Mouse (Mus musculus): Measurements from ENCODE around the gene Cdc45. TPM values are rescaled to one million over a fixed set of nuclear protein-coding genes. Genes with fewer than 3 reads are reported as not detected.

Gene Cdc45
- polyA plus RNA-seq, 1 experiment from 2014 or later: 8.9 TPM

DNA sequence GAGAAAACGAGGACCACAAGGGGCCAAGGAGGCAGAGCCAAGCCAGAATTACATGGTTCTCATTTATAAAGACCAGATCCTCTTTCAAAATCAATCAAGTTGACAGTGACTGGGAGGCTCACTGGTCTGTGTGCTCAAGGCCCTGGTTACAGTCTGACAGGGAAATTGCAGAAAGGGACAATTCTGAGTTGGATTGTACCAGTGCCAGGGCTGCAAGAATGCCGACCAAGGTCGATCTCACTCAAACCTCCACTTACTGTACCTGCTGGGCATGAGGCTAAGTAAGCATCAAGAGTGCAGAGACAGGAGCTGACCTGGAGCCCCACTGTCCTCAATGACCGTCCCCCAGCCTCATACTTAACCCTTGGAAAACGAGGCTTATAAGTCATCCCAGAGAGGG, 13.6 kb downstream of the Cdc45 start:
- no peaks in the 10 kb centered on the region for H3K4me1 ChIP-seq (replicated peaks; ENCODE audit: control insufficient read depth, insufficient read depth, low read length)
- no peaks in the 10 kb centered on the region for H3K27me3 ChIP-seq (replicated peaks; ENCODE audit: control insufficient read depth, insufficient read depth, low read length)
- TF ChIP-seq CTCF (IDR thresholded peaks at IDR 0.05; ENCODE audit: low read depth): no peak
- H3K4me3 ChIP-seq (ENCODE audit: low read depth, low read length): no peak overlapping the region
- no peak overlapping the region for H3K27ac ChIP-seq (ENCODE audit: low read depth, low read length)
- no peak overlapping the region for H3K4me2 ChIP-seq (replicated peaks; ENCODE audit: low read depth)
- WGBS: 90% methylated on average over 5 of the region's 5 CpGs
- no peaks in the 10 kb centered on the region for H3K9me3 ChIP-seq (ENCODE audit: control insufficient read depth)
- ATAC-seq: no peak
- peaks cover 24% of the 10 kb centered on the region for H3K36me3 ChIP-seq (ENCODE audit: control insufficient read depth, insufficient read depth)
- H3K9ac ChIP-seq (ENCODE audit: low read depth, low read length): no peak overlapping the region

DNA sequence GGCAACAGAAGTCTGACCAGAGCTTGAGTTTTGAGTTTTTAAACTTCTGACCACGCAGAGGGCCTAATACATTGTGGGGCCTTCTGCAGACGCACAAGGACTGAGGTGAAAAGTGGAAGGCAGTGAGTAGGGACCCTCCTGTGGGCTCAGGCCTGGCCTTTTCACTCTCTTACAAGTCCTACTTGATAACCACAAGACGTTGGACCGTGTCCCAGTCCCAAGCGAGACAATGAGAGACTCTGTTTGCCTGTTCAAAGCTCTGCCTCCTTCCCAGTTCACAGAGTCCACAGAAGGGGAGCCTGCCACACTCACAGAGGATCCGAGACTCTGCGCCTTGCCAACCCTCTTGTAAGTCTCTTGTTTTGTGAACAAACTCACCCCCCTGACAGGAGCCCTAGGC, 15.1 kb downstream of the Cdc45 start:
- Histone ChIP-seq H3K4me3 (ENCODE audit: low read depth, low read length) (no peak overlapping the region), H3K9me3 (ENCODE audit: control insufficient read depth) (no peaks in the 10 kb centered on the region), H3K27me3 (replicated peaks; ENCODE audit: control insufficient read depth, insufficient read depth, low read length) (no peaks in the 10 kb centered on the region), H3K27ac (ENCODE audit: low read depth, low read length) (no peak overlapping the region), H3K9ac (ENCODE audit: low read depth, low read length) (no peak overlapping the region), H3K4me2 (replicated peaks; ENCODE audit: low read depth) (no peak overlapping the region), H3K36me3 (ENCODE audit: control insufficient read depth, insufficient read depth) (peaks cover 28% of the 10 kb centered on the region), H3K4me1 (replicated peaks; ENCODE audit: control insufficient read depth, insufficient read depth, low read length) (no peaks in the 10 kb centered on the region)
- no peak for TF ChIP-seq CTCF (IDR thresholded peaks at IDR 0.05; ENCODE audit: low read depth)
- WGBS: 86% methylated on average over 7 of the region's 7 CpGs
- ATAC-seq: no peak

DNA sequence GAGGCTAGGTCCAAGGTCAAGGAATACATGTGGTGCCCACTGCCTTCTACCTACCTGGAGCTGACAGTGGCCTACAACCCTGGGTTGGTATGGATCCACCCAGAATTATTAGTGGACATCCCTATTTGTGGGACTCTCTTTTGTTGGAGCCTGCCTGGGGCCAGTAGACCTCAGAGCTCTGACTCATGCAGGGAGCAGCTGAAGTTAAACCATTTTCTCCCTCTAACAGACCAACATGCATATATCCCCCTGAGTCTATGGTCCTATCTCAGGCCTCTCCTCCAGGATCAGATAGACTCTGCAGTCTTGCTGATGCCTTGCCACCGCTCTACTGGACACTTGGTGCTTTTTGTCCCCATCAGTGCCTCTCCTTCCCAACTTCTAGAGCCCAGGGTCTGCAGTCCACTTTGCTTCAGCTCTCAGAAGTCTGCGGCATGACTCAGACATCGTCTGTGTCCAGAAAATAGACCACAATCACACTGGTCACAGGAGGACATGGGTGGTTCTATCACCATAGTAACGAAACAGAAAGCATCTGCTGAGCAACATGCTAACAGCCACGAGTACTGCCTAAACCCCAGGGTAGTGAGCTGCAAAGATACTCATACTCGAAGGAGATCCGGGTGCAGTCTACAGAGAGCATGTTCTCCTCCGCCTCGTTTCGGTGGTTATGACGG, 16.4 kb downstream of the Cdc45 start:
- ATAC-seq: no peak
- no peak for TF ChIP-seq CTCF (IDR thresholded peaks at IDR 0.05; ENCODE audit: low read depth)
- no peak overlapping the region for H3K4me3 ChIP-seq (ENCODE audit: low read depth, low read length)
- peaks cover 23% of the 10 kb centered on the region; the same call in 1 of the 2 replicates for H3K36me3 ChIP-seq (ENCODE audit: control insufficient read depth, insufficient read depth)
- H3K27ac ChIP-seq (ENCODE audit: low read depth, low read length): no peak overlapping the region
- no peaks in the 10 kb centered on the region for H3K27me3 ChIP-seq (replicated peaks; ENCODE audit: control insufficient read depth, insufficient read depth, low read length)
- no peak overlapping the region for H3K9ac ChIP-seq (ENCODE audit: low read depth, low read length)
- 89% methylated on average over 11 of the region's 11 CpGs for WGBS
- no peaks in the 10 kb centered on the region for H3K9me3 ChIP-seq (ENCODE audit: control insufficient read depth)
- no peaks in the 10 kb centered on the region for H3K4me1 ChIP-seq (replicated peaks; ENCODE audit: control insufficient read depth, insufficient read depth, low read length)
- no peak overlapping the region for H3K4me2 ChIP-seq (replicated peaks; ENCODE audit: low read depth)

DNA sequence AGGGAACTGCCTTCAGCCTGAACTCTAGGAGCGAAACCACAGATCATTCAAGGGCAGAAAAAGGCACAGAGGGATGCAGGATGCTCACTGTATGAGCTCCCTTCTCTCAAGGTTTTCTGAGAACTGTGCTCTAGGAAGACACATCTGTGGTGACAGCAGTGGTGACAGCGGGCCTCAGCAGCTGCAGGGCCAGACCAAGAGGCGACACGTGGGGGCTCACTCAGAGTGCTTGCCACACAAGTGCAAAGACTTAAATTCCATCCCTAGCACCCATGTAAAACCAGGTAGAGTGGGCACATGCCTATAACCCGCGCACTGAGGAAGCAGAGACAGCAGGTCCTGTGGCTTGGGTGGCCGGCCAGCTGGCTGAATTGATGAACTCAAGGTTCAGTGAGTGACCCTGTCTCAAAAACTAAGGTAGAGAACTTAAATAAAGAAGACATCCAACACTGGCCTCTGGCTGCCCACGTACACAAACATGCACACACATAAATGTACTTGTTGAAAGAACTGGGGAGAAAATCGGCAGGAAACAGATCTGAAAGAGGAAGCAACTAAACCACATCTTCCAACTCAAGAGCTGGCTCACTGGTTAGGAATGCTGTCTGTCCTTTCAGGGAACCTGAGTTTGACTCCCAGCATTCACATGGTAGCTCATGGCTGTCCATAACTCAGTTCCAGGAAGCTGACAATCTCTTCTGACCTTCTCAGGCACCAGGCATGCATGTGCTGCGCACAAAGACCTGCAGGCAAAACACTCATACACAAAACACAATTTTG, 23.0 kb downstream of the Cdc45 start:
- TF ChIP-seq CTCF (IDR thresholded peaks at IDR 0.05; ENCODE audit: low read depth): no peak
- H3K4me2 ChIP-seq (replicated peaks; ENCODE audit: low read depth): no peak overlapping the region
- 89% methylated on average over 10 of the region's 10 CpGs for WGBS
- H3K9me3 ChIP-seq (ENCODE audit: control insufficient read depth): no peaks in the 10 kb centered on the region
- H3K9ac ChIP-seq (ENCODE audit: low read depth, low read length): no peak overlapping the region
- no peak for ATAC-seq
- H3K27me3 ChIP-seq (replicated peaks; ENCODE audit: control insufficient read depth, insufficient read depth, low read length): no peaks in the 10 kb centered on the region
- no peak overlapping the region for H3K27ac ChIP-seq (ENCODE audit: low read depth, low read length)
- no peaks in the 10 kb centered on the region for H3K4me1 ChIP-seq (replicated peaks; ENCODE audit: control insufficient read depth, insufficient read depth, low read length)
- no peak overlapping the region for H3K4me3 ChIP-seq (ENCODE audit: low read depth, low read length)
- peaks cover 22% of the 10 kb centered on the region for H3K36me3 ChIP-seq (ENCODE audit: control insufficient read depth, insufficient read depth)

DNA sequence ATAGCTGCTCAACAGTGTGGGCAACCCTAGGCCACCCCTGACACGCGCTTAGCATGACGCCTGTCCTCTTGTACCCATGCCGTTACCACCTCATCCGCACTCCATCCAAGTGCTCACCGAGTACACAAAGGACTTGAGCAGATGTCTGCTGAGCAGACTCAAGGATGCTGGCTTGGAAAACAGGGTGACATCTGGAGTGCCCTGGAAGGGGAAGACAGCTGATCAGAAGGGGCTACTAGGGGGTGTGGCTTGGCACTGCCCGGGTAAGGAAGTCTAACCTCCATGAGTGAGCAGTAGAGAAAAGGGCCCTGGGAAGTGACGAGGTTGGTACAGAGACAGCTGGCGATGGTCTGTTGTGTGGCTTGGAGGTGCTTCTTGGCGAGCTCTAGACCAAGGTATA, 25.1 kb downstream of the Cdc45 start:
- Histone ChIP-seq H3K4me3 (ENCODE audit: low read depth, low read length) (no peak overlapping the region), H3K27me3 (replicated peaks; ENCODE audit: control insufficient read depth, insufficient read depth, low read length) (no peaks in the 10 kb centered on the region), H3K9ac (ENCODE audit: low read depth, low read length) (no peak overlapping the region), H3K4me1 (replicated peaks; ENCODE audit: control insufficient read depth, insufficient read depth, low read length) (no peaks in the 10 kb centered on the region), H3K9me3 (ENCODE audit: control insufficient read depth) (no peaks in the 10 kb centered on the region), H3K4me2 (replicated peaks; ENCODE audit: low read depth) (no peak overlapping the region), H3K27ac (ENCODE audit: low read depth, low read length) (no peak overlapping the region), H3K36me3 (ENCODE audit: control insufficient read depth, insufficient read depth) (peaks cover 17% of the 10 kb centered on the region; the same call in 1 of the 2 replicates)
- WGBS: 96% methylated on average over 10 of the region's 10 CpGs
- ATAC-seq: no peak
- TF ChIP-seq CTCF (IDR thresholded peaks at IDR 0.05; ENCODE audit: low read depth): no peak

DNA sequence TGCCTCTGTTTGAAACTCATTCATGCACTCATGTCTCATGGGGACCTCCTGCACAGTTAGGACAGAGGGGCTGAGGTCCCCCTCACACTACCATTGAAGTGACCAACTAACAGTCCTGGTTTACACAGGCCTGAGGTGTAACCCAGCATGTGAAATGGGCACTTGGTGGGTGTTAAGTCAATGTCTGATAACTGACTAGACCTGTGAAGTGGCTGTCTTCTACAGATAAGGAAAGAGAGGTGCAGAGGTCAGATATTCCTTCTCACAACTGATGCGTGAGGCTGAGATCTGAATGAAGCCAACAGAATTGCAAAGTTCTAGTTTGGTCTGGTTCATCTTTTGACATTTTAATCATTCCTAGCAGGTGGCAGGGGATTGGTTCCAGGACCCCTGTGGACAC, 26.3 kb downstream of the Cdc45 start:
- H3K4me3 ChIP-seq (ENCODE audit: low read depth, low read length): no peak overlapping the region
- no peak overlapping the region for H3K4me2 ChIP-seq (replicated peaks; ENCODE audit: low read depth)
- 93% methylated on average over 1 of the region's 1 CpGs for WGBS
- H3K27me3 ChIP-seq (replicated peaks; ENCODE audit: control insufficient read depth, insufficient read depth, low read length): no peaks in the 10 kb centered on the region
- H3K9me3 ChIP-seq (ENCODE audit: control insufficient read depth): no peaks in the 10 kb centered on the region
- H3K27ac ChIP-seq (ENCODE audit: low read depth, low read length): no peak overlapping the region
- TF ChIP-seq CTCF (IDR thresholded peaks at IDR 0.05; ENCODE audit: low read depth): no peak
- H3K9ac ChIP-seq (ENCODE audit: low read depth, low read length): no peak overlapping the region
- no peaks in the 10 kb centered on the region for H3K4me1 ChIP-seq (replicated peaks; ENCODE audit: control insufficient read depth, insufficient read depth, low read length)
- H3K36me3 ChIP-seq (ENCODE audit: control insufficient read depth, insufficient read depth): peaks cover 11% of the 10 kb centered on the region; the same call in 1 of the 2 replicates
- no peak for ATAC-seq
